Mouse (Mus musculus) layer of hippocampus, postnatal 36 days (tissue): Measurements from ENCODE around the gene Brd3os. TPM values are rescaled to one million over a fixed set of nuclear protein-coding genes. Genes with fewer than 3 reads are reported as not detected.

ENCODE experiments used
- microRNA-seq, 2 experiments: library from miRNA; unstranded; fragments of <30 nt; microRNA quantifications; one replicate each; pipeline ENCODE4 v1.2.0; 2021
- total RNA-seq, 2 experiments: library from RNA; stranded (reverse); gene quantifications; 2 replicates each; pipeline ENCODE4 v1.2.3; 2021

Gene Brd3os
- total RNA-seq, 2 experiments from 2014 or later, result 22.6 to 24.0 TPM

Small RNA genes within 50 kb of the gene (microRNA-seq; reads per million reads assigned to microRNA genes)
- gene Gm24049 (0 to 0.30 reads per million in 2 experiments), gene Mir7578 (0 reads per million in 2 experiments)

Other genes with a start within 250 kb of the Brd3os start
- gene Sardh, start 194.0 kb upstream of the Brd3os start, total RNA-seq, result 1 to 10 TPM; 7.2 to 8.7 TPM
- gene Vav2, start 15.3 kb upstream of the Brd3os start, total RNA-seq, result 10 to 100 TPM; 11.2 to 11.5 TPM
- 10 to 100 TPM; 54.5 to 56.6 TPM for gene Brd3, start 65.3 kb downstream of the Brd3os start, total RNA-seq
- 10 to 100 TPM; 27.1 to 27.7 TPM for gene Wdr5, start 72.8 kb downstream of the Brd3os start, total RNA-seq
- 10 to 100 TPM; 25.1 to 27.9 TPM for gene Rxra, start 234.1 kb downstream of the Brd3os start, total RNA-seq